Mouse (Mus musculus): ENCODE results near the gene Iqgap2.

DNA sequence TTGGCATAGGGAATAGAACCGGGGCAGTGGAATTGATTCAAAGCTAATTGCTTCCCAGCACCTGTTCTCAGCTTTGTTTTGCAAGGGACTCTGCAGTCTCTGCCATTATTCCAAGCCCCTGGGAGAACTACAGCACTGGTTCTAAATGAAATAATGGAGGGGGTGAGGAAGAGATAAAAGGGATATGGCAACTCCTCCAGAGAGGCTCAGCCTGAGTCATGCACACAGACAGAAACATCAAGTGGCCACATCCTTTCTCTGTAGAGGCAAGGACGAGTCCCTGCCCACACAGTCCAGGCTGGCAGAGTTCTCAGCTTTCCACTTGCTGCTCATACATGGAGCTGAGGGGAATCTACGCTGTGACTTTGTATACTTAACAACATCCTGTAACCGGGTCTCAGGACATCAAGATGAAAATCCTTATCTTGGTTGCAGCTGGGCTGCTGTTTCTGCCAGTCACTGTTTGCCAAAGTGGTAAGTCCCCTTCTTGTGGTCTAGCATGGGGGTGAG is 195.0 kb downstream of the Iqgap2 start, which contains the start of gene F2rl2:
- TF ChIP-seq POLR2A (IDR thresholded peaks at IDR 0.05; ENCODE audit: borderline replicate concordance, extremely low read depth, low read depth, low read length) (no peak), CTCF (IDR thresholded peaks at IDR 0.05; ENCODE audit: insufficient read depth, low read length) (no peak)
